Mouse (Mus musculus): ENCODE results near the gene Hoxa9. TPM values are rescaled to one million over a fixed set of nuclear protein-coding genes. Genes with fewer than 3 reads are reported as not detected.

The Hoxa9 gene
- polyA plus RNA-seq (2012; rRNA removed), result 107 and 134 TPM in 2 replicates
- 39.0 and 45.2 TPM in 2 replicates for polyA plus RNA-seq (2014; fragmentation: Nextera tagmentation; extraction: Ambion mirVana)

DNA sequence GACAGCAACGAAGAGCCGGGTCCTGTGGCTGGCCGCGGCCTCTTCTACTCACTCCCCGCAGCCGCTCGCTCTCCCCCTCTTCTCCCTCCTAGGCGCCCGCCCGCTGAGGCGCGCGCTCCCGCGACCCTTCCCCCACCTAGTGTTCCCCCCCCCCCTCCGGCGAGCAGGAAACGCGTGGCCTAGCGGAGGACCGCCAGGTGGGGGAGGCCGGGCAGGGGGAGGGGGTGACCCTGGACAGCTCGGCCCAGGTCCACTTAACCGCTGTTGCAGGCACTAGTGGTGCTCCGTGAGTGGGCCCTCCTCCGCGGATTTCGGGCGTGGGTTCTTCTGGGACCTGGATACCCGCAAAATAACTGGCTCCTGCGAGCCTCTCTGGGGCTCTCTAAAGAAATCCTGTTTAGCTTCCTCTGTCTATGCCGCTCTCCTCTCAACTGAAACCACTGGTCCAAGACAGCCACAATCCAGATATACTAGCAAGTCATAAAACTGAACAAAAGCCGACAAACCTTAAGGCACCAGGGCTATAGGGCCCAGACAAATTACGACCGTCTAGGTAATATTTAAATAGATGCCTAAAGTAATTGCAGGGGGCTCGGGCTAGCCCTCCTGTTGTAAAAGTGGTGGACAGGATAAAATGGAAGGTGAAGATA lies at the start of gene Hoxa9:
Gene Hoxa9 (minus strand): TSS at position 574 of the 650 bp plus-strand sequence.
- DNase-seq (ENCODE audit: low spot score) (peak; percentile 44), ATAC-seq (ENCODE audit: low FRiP score, low read depth) (peak; percentile 28)
- Histone ChIP-seq H3K4me1 (ENCODE audit: control insufficient read depth, insufficient read depth, low read length) (peaks cover 20% of the 10 kb centered on the region), H3K4me3 (replicated peaks; ENCODE audit: low read length) (peak within 1 kb of the TSS; percentile 90), H3K9me3 (ENCODE audit: control insufficient read depth, low read length) (no peaks in the 10 kb centered on the region), H3K4me2 (replicated peaks; ENCODE audit: low read depth, low read length, severe bottlenecking) (peak within 1 kb of the TSS; percentile 96), H3K27ac (replicated peaks; ENCODE audit: low read depth, low read length) (peak within 1 kb of the TSS; percentile 99), H3K36me3 (ENCODE audit: control insufficient read depth, insufficient read depth, low read length) (peaks cover 58% of the 10 kb centered on the region), H3K9ac (ENCODE audit: low read depth, low read length, severe bottlenecking) (peak within 1 kb of the TSS; percentile 100), H3K27me3 (ENCODE audit: control insufficient read depth, insufficient read depth, low read length) (no peaks in the 10 kb centered on the region)
- 0 out of 2 replicates have a peak, but pooled peaks have one; percentile 13 for TF ChIP-seq POLR2A (IDR thresholded peaks at IDR 0.05; ENCODE audit: borderline replicate concordance, extremely low read depth, insufficient read depth, insufficient read length)
- WGBS, result 1% methylated on average over 15 of the region's 36 CpGs

GRCm38 (mm10) chr6:52276920-52277319 lies 46.0 kb upstream of the Hoxa9 start:
- Histone ChIP-seq H3K4me3 (replicated peaks; ENCODE audit: low read length) (no peak overlapping the region), H3K27me3 (ENCODE audit: control insufficient read depth, insufficient read depth, low read length) (peaks cover 31% of the 10 kb centered on the region), H3K9me3 (ENCODE audit: control insufficient read depth, low read length) (no peaks in the 10 kb centered on the region), H3K4me1 (ENCODE audit: control insufficient read depth, insufficient read depth, low read length) (peaks cover 32% of the 10 kb centered on the region), H3K4me2 (replicated peaks; ENCODE audit: low read depth, low read length, severe bottlenecking) (no peak overlapping the region), H3K36me3 (ENCODE audit: control insufficient read depth, insufficient read depth, low read length) (no peaks in the 10 kb centered on the region), H3K27ac (replicated peaks; ENCODE audit: low read depth, low read length) (no peak overlapping the region), H3K9ac (ENCODE audit: low read depth, low read length, severe bottlenecking) (no peak overlapping the region)
- 10% methylated on average over 5 of the region's 5 CpGs for WGBS
- DNase-seq (ENCODE audit: low spot score) (no peak), ATAC-seq (ENCODE audit: low FRiP score, low read depth) (no peak)
- TF ChIP-seq POLR2A (IDR thresholded peaks at IDR 0.05; ENCODE audit: borderline replicate concordance, extremely low read depth, insufficient read depth, insufficient read length), result no peak

GRCm38 (mm10) chr6:52276382-52276781 lies 45.5 kb upstream of the Hoxa9 start:
- H3K4me2 ChIP-seq (replicated peaks; ENCODE audit: low read depth, low read length, severe bottlenecking), result no peak overlapping the region
- H3K4me3 ChIP-seq (replicated peaks; ENCODE audit: low read length), result no peak overlapping the region
- H3K36me3 ChIP-seq (ENCODE audit: control insufficient read depth, insufficient read depth, low read length), result no peaks in the 10 kb centered on the region
- DNase-seq (ENCODE audit: low spot score) (no peak), ATAC-seq (ENCODE audit: low FRiP score, low read depth) (no peak)
- H3K9ac ChIP-seq (ENCODE audit: low read depth, low read length, severe bottlenecking), result no peak overlapping the region
- 6% methylated on average over 6 of the region's 6 CpGs for WGBS
- peaks cover 33% of the 10 kb centered on the region for H3K27me3 ChIP-seq (ENCODE audit: control insufficient read depth, insufficient read depth, low read length)
- no peak for TF ChIP-seq POLR2A (IDR thresholded peaks at IDR 0.05; ENCODE audit: borderline replicate concordance, extremely low read depth, insufficient read depth, insufficient read length)
- no peaks in the 10 kb centered on the region for H3K9me3 ChIP-seq (ENCODE audit: control insufficient read depth, low read length)
- no peak overlapping the region for H3K27ac ChIP-seq (replicated peaks; ENCODE audit: low read depth, low read length)
- H3K4me1 ChIP-seq (ENCODE audit: control insufficient read depth, insufficient read depth, low read length), result peaks cover 32% of the 10 kb centered on the region

DNA sequence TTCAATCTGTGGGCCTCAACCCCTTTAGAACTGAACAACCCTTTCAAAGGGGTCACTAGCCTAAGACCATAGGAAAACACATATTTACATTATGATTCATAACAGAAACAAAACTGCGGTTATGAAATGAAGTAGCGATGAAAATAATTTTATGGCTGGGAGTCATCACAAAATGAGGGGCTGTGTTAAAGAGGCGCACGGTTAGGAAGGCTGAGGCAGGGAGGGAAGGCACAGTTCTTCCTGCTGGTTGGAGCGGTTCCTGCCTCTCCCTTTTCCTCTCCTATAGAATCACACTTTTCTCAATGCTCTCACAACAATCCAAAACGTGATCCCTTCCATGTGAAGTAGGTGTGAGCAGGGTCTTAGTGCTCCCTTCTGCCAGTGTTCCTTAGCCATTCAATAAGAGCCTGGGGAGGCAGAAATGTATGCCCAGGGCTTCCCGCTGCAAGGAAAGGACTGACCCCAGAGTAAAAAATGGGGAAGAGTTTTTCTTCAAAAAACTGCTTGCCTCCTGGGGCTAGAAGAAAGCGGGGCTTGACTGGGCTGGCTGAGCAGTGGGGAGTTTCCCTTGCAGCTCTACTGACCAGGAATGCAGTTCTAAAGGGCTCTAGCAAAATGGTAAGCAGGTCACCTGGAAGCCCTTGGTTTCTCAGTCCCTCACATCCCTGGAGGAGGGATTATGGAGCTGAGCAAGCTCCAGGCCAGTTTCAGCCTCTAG lies 44.8 kb upstream of the Hoxa9 start:
- H3K36me3 ChIP-seq (ENCODE audit: control insufficient read depth, insufficient read depth, low read length), result no peaks in the 10 kb centered on the region
- no peak overlapping the region for H3K4me2 ChIP-seq (replicated peaks; ENCODE audit: low read depth, low read length, severe bottlenecking)
- no peak overlapping the region for H3K4me3 ChIP-seq (replicated peaks; ENCODE audit: low read length)
- peaks cover 37% of the 10 kb centered on the region for H3K27me3 ChIP-seq (ENCODE audit: control insufficient read depth, insufficient read depth, low read length)
- H3K27ac ChIP-seq (replicated peaks; ENCODE audit: low read depth, low read length), result no peak overlapping the region
- WGBS, result 20% methylated on average over 8 of the region's 8 CpGs
- H3K9me3 ChIP-seq (ENCODE audit: control insufficient read depth, low read length), result no peaks in the 10 kb centered on the region
- H3K4me1 ChIP-seq (ENCODE audit: control insufficient read depth, insufficient read depth, low read length), result peaks cover 29% of the 10 kb centered on the region
- H3K9ac ChIP-seq (ENCODE audit: low read depth, low read length, severe bottlenecking), result no peak overlapping the region
- TF ChIP-seq POLR2A (IDR thresholded peaks at IDR 0.05; ENCODE audit: borderline replicate concordance, extremely low read depth, insufficient read depth, insufficient read length), result no peak
- ATAC-seq (ENCODE audit: low FRiP score, low read depth), result no peak
- no peak for DNase-seq (ENCODE audit: low spot score)

GRCm38 (mm10) chr6:52274576-52274975 lies 43.7 kb upstream of the Hoxa9 start:
- 23% methylated on average over 11 of the region's 11 CpGs for WGBS
- Histone ChIP-seq H3K27ac (replicated peaks; ENCODE audit: low read depth, low read length) (no peak overlapping the region), H3K4me3 (replicated peaks; ENCODE audit: low read length) (peak overlapping the region; percentile 15), H3K36me3 (ENCODE audit: control insufficient read depth, insufficient read depth, low read length) (no peaks in the 10 kb centered on the region), H3K27me3 (ENCODE audit: control insufficient read depth, insufficient read depth, low read length) (peaks cover 43% of the 10 kb centered on the region), H3K9ac (ENCODE audit: low read depth, low read length, severe bottlenecking) (peak overlapping the region; percentile 40; the same call in 1 of the 2 replicates), H3K9me3 (ENCODE audit: control insufficient read depth, low read length) (no peaks in the 10 kb centered on the region), H3K4me1 (ENCODE audit: control insufficient read depth, insufficient read depth, low read length) (peaks cover 33% of the 10 kb centered on the region), H3K4me2 (replicated peaks; ENCODE audit: low read depth, low read length, severe bottlenecking) (peak overlapping the region; percentile 40)
- TF ChIP-seq POLR2A (IDR thresholded peaks at IDR 0.05; ENCODE audit: borderline replicate concordance, extremely low read depth, insufficient read depth, insufficient read length), result no peak
- DNase-seq (ENCODE audit: low spot score) (no peak), ATAC-seq (ENCODE audit: low FRiP score, low read depth) (no peak)
